Mouse (Mus musculus) embryo, embryonic 11 days (tissue): ENCODE results near the gene Abhd15.

Experiments used
- DNase-seq: peaks from one replicate; pipeline ENCODE4 v3.0.0-alpha.2; 2015

Gene Abhd15

GRCm38 (mm10) chr11:77514832-77515636 is at the start of gene Abhd15:
Abhd15 (plus strand) TSS chr11:77515121.
- DNase-seq: peak; percentile 90

- no peak for DNase-seq
Observed at GRCm38 (mm10) chr11:77466544-77466943, 48.4 kb upstream of the Abhd15 start.

DNA sequence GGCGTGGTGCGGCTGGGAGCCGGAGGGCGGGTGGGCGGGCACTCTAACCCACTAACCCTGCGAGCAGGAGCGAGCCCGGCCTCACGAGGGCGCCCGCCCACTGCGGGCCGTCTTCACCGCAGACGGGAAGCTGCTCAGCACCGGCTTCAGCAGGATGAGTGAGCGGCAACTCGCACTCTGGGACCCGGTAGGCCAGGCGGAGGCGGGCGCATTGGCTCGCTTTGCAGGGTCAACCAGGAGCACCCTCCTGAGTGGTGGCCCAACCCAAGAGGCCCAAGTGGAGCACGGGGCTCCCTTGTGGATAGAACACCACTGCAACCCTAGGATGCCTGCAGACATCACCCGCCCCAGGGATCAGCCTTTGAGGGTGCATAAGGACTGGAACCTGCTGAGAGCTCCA is 47.8 kb upstream of the Abhd15 start:
- DNase-seq: peak; percentile 73

- peak; percentile 79 for DNase-seq
Observed at GRCm38 (mm10) chr11:77467784-77468183, 47.1 kb upstream of the Abhd15 start.

- no peak for DNase-seq
Observed at GRCm38 (mm10) chr11:77468397-77468796, 46.5 kb upstream of the Abhd15 start.

GRCm38 (mm10) chr11:77471407-77471806 is 43.5 kb upstream of the Abhd15 start:
- DNase-seq: no peak

GRCm38 (mm10) chr11:77472775-77473174 is 42.1 kb upstream of the Abhd15 start:
- DNase-seq: no peak

DNA sequence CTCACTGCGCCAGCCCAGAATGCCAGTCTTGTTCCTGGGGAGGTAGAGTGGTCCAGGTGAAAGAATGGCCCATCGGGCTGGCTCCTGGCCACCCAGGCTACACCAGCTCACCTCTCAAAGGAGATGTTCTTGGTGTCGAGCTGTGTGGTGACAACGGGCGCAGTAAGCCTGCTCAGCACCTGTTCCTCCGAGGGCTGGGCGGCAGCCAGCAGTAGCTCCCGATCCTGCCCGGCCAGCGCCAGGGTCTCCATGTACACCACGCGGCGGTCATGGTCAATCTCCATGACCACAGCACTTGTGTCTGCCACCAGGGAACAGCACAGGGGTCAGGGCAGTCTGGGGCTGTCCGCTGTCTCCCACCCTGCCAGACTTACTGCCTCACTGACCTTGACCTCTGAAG is 38.7 kb upstream of the Abhd15 start:
- no peak for DNase-seq

DNA sequence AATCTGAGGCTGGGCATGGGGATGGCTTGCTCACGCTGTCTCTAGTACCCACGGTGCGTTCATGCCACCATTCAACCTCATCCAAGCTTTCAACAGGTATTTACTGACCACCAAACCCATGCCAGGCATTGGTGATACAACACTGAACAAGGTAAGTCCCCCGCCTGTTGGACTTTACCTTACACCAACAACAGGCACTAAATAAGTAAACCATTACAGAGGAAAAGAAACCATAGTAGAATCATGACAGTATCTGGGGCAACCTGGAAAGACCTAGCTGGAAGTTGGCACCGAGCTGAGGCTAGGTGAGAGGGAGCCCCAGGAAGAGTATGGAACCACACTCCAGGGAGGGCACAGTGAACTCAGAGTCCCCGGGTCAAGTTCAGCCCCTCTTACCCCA is 38.0 kb upstream of the Abhd15 start:
- DNase-seq: no peak

DNA sequence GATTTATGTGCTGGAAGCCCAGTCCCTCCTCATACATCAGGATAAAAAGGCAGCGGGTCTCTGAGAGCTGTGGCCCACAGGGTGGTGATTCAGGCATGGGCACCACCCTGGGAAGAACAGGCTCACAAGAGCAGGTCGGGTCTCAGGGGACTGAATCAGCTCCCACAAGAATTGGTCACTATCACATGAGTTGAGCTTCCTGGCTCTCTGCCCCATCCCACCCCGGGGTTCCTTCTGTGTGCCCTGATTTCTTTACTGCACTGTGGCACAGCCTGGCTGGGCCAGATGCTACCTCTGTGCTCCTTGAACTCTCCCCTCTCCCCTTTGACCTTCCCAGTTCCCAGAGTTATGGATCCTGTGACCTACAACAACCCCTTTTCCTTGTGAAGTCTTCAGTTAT is 31.9 kb upstream of the Abhd15 start:
- DNase-seq: no peak

- DNase-seq: no peak
Observed at GRCm38 (mm10) chr11:77483510-77484255, 31.2 kb upstream of the Abhd15 start.

GRCm38 (mm10) chr11:77485229-77485628 is 29.7 kb upstream of the Abhd15 start:
- DNase-seq: no peak

GRCm38 (mm10) chr11:77486798-77487197 is 28.1 kb upstream of the Abhd15 start:
- no peak for DNase-seq

DNA sequence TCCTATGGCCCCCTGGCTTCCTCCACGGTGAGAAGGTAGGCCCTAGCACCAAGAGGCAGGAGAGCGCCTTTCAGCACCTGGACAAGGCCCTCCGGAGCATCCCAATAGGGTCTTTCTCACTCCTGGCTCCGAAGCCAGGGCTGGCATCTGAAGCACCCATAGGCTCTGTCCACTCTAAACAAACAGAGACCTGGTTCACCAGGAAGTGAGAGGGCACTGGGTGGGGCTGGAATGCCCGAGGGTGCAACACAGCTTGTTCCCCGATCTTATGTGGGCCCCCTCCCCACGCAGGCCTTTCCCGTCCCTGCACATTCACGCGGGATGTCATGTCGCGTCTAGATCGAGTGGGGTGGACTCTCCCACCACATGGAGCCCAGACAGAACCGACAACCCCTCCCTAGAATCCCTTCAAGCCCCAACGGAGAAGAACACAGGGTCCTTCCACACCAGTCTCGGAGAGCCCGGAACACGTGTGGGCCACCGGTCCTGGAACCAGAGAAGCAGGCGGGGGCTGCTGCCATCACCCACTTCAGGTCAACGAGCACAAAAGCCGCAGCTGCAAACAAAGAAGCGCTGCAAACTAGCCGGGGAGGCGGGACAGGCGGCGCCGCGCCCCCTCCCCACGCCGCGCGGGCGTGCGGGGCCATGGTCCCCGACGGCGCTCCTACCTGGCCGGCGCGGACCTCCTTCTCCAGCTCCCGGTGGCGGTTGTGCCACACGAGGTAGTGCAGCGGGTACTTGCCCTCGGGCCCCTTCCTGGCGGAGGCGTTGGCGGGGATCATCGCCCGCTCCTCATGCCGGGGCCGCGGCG is 25.9 kb upstream of the Abhd15 start:
- peak; percentile 50 for DNase-seq

DNA sequence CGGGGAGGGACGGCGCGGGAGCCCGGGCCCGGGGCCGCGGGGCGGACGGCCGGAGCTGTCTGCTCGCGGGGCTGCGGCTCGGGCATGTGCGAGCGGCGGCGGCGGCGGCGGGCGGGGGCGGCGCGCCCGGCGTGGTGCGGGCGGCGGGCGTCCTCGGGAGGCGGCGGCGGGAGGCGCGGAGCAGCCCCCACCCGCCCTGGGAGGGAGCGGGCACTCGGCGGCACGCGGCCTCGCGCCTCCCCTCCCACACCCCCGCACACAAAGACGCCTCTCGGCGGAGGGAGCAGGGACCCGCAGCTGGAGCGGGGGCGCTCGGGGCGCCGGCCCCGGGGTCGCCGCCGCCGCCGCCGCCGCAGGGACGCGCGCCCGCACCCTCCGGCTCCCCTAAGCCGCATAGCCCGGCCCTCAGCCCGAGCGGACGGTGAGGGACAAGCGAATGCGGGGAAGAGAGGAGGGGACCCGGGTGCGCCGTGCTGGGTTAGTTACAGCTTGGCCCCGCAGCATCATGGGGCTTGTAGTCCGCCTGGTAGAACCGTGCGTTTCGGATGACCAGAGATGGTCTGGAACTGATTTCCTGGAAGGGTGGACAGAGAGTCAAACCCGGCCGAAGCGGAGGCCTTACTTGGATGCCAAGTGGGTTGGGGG is 25.2 kb upstream of the Abhd15 start, which contains the start of gene Ankrd13b:
Gene Ankrd13b (minus strand): TSS at position 88 of the 645 bp plus-strand sequence.
- peak; percentile 91 for DNase-seq

GRCm38 (mm10) chr11:77490451-77490850 is 24.5 kb upstream of the Abhd15 start:
- DNase-seq: no peak

GRCm38 (mm10) chr11:77491123-77491501 is 23.8 kb upstream of the Abhd15 start:
- peak; percentile 95 for DNase-seq

- peak; percentile 86 for DNase-seq
Observed at GRCm38 (mm10) chr11:77491502-77492291, 23.2 kb upstream of the Abhd15 start.

GRCm38 (mm10) chr11:77492311-77492871 is 22.5 kb upstream of the Abhd15 start:
- DNase-seq: peak; percentile 49

DNA sequence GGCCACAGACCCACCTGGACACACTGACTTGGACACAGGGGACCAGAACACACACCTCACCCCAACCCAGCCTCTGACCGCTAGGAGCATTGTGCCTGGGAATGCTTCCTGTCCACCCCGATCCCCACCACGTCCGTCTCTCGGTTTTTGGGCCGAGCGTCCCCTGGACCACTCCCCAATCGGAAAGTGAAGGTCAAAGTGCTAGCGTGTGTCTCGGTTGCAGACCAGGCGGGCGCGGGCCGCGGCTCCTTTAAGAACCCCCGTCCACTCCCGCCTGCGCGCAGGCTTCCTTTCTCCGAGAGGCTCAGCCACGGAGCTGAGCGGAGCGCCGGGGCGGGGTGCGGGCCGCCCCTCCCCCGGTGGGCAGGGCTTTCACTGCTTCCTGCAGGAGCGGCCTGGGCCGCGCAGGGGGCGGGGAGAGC is 22.0 kb upstream of the Abhd15 start:
- peak; percentile 97 for DNase-seq
